Mouse (Mus musculus) spleen, adult 18-20 months (tissue): ENCODE data around the gene Arhgap18.
"Not testable (repeated sequence)": the region's sequence is repeated elsewhere in the genome, so short reads cannot be mapped to it uniquely, and the experiment has no call there.

Experiments used
- DNase-seq, 2 experiments: peaks; one replicate each; pipeline ENCODE4 v3.0.0; 2022; ENCODE audit warnings: mixed read lengths in 2 of 2

Arhgap18 gene

DNA sequence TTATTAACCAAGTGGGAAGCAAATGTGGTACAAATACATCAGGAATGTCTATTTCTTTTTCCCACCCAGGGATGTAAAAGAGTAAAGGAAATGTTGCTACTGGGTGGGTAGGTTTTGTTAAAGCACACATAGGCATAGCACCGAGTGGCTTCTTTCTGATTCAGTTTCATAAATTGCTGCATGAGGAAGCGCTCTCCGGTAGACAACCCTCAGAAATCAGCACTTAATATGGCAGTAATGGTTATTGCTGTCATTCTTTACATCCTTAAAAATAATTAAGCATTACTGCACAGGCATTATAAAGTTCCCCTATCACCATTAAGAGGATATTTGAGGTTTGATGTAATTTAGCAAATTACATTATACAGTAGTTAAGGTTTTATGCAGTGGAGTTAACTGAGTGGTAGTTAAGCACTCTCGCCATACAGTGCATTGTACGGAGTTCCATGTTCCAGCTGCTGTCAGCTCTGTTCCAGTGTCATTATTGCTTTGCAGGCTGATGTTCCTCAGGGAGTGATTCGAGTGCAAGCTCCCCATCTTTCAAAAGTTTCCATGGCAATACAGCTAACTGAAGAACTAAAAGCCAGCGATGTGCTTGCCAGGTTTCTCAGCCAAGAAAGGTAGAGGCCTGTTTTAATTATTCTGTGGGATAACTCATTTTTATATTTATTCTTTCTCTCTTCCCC is 159.0 kb downstream of the Arhgap18 start:
- no peak for DNase-seq

DNA sequence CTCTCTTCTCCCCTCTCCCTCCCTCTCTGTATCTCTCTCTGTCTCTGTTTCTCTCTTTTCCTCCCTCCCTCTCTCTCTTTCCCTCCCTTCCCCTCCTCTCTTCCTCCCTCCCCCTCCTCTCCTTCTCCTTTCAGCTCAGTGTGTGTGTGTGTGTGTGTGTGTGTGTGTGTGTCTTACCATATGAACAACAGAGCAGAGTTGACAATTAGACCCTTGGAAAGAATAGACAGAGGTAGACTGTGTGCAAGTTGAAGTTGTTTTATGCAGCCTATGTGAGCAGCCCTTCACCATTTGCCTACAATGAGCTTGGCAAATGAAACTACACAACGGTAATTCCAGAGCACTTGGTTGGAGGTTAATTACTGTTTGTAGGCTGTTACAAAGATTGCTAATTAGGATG is 159.6 kb downstream of the Arhgap18 start:
- no peak for DNase-seq

DNA sequence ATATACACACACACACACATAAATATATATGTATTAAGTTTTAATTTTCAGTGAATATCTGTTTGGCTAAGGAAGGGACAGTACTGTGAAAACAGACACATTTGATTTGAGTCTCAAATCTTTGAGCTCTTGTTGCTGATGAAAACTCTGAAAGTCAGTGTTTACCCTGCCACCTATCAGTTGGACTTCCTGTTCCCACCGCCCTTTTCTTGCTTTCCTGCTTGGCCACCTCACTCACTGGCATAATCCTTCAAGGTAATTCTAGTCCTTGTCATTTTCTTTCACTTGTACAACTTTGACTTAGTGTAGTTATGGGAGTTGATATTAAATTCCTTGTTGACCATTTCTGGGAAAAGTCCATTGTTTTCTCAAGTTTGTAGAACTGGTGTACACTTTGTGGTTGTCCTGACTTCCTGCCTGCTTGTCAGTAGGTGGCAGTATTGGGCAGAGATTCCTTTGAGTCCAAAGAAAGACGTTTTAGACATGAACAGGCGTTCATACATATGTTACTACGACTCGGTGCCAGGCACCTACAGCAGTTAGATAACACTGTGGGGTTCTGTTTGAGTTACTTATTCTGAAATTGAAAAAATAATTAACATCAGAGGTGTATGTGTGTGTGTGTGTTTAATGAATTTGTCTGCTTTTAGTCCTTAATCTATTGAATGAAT is 166.2 kb downstream of the Arhgap18 start:
- no peak for DNase-seq

DNA sequence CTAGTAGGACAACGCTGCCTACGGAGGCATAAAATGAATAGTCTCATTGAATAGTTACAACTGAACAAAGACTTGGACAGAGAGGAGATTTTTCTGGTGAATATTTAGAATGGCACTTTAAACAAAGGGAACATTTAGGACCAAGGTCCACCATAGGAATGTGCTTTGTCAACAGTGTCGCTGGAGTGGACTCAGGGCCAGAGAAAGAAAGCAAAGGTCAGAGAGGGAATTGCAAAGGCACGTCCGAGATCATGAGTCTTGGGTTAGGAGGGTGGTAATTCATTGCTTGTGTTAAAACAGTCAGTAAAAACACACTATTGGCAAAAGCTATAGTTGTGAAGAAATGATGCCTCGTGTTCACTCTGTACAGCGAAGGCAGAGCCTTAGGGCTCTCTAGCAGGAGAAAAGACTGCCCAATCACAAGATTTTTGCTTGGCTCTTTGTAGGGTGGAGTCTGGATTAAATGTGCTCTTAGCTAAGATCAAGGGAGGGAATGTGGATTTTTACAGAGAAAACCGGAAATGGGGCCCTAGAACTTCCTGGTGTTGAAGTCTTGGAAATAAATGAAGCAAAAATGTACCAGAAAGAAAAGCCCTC is 167.3 kb downstream of the Arhgap18 start:
- DNase-seq, result no peak

DNA sequence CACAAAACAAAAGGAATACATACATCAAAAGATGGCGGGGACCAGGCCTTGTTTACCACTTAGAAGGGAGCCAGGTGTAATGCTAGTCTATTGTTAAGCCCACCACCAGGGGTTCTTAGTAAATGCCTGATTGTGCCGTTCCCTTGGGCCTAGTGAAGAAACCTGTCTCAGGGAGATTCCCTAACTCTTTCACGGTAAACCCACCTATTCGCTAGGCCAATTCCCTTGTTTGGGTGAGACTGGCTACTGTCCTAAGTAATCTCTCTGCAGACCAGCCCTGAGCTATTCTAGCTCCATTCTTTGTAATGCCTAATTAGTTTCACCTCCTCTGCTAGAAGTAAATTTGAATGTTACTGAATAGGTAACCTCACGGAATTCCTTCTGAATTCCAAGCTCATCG is 182.8 kb downstream of the Arhgap18 start:
- not testable (repeated sequence) for DNase-seq

DNA sequence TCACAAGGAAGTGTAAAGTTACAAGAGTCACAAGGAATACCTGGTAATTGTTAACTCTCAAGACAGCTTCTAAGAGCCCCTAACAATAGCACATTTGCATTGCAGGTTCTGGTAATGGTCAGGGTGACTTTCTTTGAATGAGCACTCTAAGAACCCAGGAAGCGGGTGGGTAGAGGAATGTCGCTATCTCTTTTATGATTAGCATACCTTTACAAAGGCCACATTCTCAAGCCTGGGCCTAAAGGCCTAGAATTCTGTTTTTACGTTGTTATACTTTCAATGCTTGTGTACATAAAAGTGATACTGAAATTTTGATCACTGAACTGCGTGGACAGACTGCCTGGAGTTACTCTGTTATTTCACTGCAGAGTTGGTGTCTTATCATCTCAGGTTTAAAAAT is 185.2 kb downstream of the Arhgap18 start:
- DNase-seq, result not testable (repeated sequence)

DNA sequence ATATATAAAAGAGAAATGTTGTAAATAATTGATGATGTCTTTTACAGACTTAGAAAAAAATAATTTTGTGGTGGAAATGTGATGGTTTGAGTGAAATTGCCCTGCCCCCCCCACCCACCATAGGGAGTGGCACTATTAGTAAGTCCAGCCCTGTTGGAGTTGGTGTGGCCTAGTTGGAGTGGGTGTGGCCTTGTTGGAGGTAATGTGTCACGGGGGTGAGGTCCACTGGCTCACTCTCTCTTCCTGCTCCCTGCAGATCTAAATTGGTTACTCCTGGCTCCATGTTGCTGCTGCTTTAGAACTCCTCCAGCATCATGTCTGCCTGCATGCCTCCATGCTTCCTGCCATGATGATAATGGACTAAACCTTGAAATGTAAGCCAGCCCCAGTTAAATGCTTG is 186.3 kb downstream of the Arhgap18 start:
- DNase-seq, result no peak

DNA sequence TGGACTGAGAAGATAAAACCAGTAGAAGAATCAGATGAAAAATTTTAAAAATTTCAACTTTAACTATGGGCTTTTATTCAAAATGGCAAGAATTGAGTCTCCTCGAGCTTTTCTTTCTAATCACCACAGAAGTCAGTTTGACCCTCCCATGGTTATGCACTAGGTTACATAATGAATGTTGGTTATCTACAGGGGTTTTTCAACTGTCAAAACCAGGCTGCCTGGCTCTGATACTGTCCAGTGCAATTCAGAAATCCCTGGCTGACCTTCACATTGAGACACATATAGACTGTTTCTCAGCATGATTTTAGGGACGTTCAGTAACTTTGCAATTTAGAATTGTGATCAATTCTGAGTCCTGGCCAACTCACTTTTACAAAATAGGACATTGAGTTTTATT is 195.1 kb downstream of the Arhgap18 start:
- no peak for DNase-seq

DNA sequence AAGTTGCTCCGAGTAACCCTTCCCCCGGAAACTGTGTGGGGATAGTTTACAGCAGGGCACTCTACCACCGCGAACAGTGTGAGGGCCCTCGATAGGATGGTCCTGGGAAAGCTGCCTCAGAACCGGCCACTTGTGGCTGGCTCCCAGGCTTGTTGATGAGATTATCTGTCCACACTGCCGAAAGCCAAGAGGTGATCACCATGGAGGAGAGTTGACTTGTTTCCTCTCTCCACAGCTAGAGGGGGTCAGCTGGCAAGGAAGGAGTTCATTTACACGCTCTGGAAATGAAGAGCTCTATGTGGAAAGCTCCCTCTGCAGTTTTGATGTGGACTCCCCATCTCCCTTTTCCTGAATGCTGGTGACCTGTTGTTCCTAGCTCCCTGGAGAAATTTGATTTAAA is 196.4 kb downstream of the Arhgap18 start:
- DNase-seq, result no peak

DNA sequence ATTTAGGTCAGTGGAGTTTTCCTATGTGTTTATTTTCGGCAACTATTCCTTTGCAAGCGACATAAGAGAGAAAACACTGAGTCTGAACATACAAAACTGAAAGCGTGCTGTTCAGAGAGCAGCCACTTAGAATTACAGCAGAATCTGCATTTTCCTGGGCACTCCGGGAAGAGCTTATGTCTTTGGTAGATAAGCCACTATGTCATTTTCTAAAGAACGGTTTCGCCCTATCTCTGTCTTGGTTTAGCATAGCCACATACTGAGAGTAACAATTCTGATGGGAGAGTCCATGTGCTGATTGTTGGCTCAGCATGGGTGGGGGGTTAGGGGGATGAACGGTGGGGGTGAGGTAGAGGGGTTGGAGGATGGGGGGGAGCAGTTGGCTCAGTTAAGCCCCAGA is 197.2 kb downstream of the Arhgap18 start:
- DNase-seq, result no peak

DNA sequence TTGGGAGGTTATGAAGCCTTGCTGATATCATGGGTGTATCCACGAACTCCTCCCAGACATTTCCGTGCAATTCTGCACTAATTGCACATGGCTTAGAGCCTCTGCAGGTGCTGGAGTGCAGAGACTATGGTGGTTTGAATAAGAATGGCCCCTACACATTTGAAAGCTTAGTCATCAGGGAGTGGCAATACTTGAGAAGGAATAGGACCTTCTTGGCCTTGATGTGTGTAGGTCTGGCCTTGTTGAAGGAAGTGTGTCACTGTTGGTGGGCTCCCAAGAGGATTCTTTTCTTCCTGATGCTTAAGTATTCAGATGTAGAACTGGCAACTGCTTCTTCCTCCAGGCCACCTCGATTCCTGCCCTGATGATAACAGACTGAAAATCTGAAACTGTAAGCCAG is 205.3 kb downstream of the Arhgap18 start:
- no peak for DNase-seq
